Mouse (Mus musculus): ENCODE measurements around the gene Ppp2r5c. TPM values are rescaled to one million over a fixed set of nuclear protein-coding genes. Genes with fewer than 3 reads are reported as not detected.

Ppp2r5c gene
- total and polyA plus RNA-seq, 3 experiments, result 72.0 to 100.0 (median 93.9) TPM

GRCm38 (mm10) chr12:110417987-110418734, 28.8 kb upstream of the Ppp2r5c start (continued):
- TF ChIP-seq MAFK (IDR thresholded peaks at IDR 0.05; ENCODE audit: borderline replicate concordance, low read depth, low read length), result no peak
- no peak for TF ChIP-seq CHD1 (IDR thresholded peaks at IDR 0.05; ENCODE audit: low read depth, low read length)
- no peak for TF ChIP-seq RCOR1 (IDR thresholded peaks at IDR 0.05; ENCODE audit: low read depth, low read length)

- H3K27ac ChIP-seq (ENCODE audit: control insufficient read depth, low read depth, low read length), result no peak overlapping the region
- no peaks in the 10 kb centered on the region for H3K9me3 ChIP-seq (replicated peaks; ENCODE audit: insufficient read depth, low read length)
- peak; percentile 89 for DNase-seq (ENCODE audit: low read depth, low spot score)
- H3K4me1 ChIP-seq (ENCODE audit: control insufficient read depth in 1 of 2, insufficient read depth in 2 of 2, low read length in 2 of 2), result peaks cover 2 to 8% of the 10 kb centered on the region in 2 experiments; a peak in 3 of 4 replicates
- H3K4me3 ChIP-seq (ENCODE audit: control insufficient read depth in 1 of 2, insufficient read depth in 1 of 2, low read depth in 2 of 2, low read length in 2 of 2), result peak overlapping the region; percentile 62 to 83; a peak in 3 of 4 replicates
- H3K9ac ChIP-seq (ENCODE audit: control insufficient read depth, low read depth, low read length, poor library complexity, severe bottlenecking), result 0 out of 2 replicates have a peak overlapping the region, but pooled peaks have one; percentile 23
- H3K27me3 ChIP-seq (ENCODE audit: control insufficient read depth in 1 of 2, insufficient read depth in 2 of 2, low read length in 2 of 2), result no peaks in the 10 kb centered on the region
- H3K36me3 ChIP-seq (ENCODE audit: control insufficient read depth in 1 of 2, insufficient read depth in 2 of 2, low read length in 2 of 2), result peaks cover 0 to 4% of the 10 kb centered on the region in 2 experiments; a peak in 1 of 4 replicates
- H3K79me2 ChIP-seq (ENCODE audit: control insufficient read depth, insufficient read depth, low read length, poor library complexity), result no peaks in the 10 kb centered on the region; the same call in 1 of the 2 replicates
- TF ChIP-seq ZNF384 (IDR thresholded peaks at IDR 0.05; ENCODE audit: low read depth, low read length) (peak; percentile 98), TBP (IDR thresholded peaks at IDR 0.05; ENCODE audit: low read depth, low read length) (no peak), POLR2AphosphoS5 (IDR thresholded peaks at IDR 0.05; ENCODE audit: borderline replicate concordance, low read depth, low read length) (no peak), POLR2A (IDR thresholded peaks at IDR 0.05; ENCODE audit: control insufficient read depth in 1 of 2, insufficient read depth in 1 of 2, low read depth in 1 of 2, low read length in 2 of 2, poor library complexity in 1 of 2) (peak in 1 of 2 experiments; percentile 25; a peak in 1 of 4 replicates), JUND (IDR thresholded peaks at IDR 0.05; ENCODE audit: low read depth, low read length) (no peak), MYC (IDR thresholded peaks at IDR 0.05; ENCODE audit: low read depth, low read length) (0 out of 2 replicates have a peak, but pooled peaks have one; percentile 7), GABPA (IDR thresholded peaks at IDR 0.05; ENCODE audit: low read depth, low read length) (no peak), RAD21 (IDR thresholded peaks at IDR 0.05; ENCODE audit: low read depth, low read length) (peak; percentile 78), ETS1 (IDR thresholded peaks at IDR 0.05; ENCODE audit: low read depth, low read length) (no peak), MEF2A (IDR thresholded peaks at IDR 0.05; ENCODE audit: extremely low read depth, insufficient replicate concordance, low read depth, low read length, poor library complexity, severe bottlenecking) (no peak), KAT2A (conservative IDR thresholded peaks at IDR 0.05; ENCODE audit: low read depth, low read length) (no peak), USF1 (IDR thresholded peaks at IDR 0.05; ENCODE audit: low read depth, low read length) (no peak), MAZ (IDR thresholded peaks at IDR 0.05; ENCODE audit: low read depth, low read length) (no peak), MXI1 (IDR thresholded peaks at IDR 0.05; ENCODE audit: low read depth, low read length) (peak; percentile 2; the same call in 1 of the 2 replicates), SIN3A (IDR thresholded peaks at IDR 0.05; ENCODE audit: low read length) (peak; percentile 72; the same call in 1 of the 2 replicates), TAL1 (IDR thresholded peaks at IDR 0.05; ENCODE audit: low read length) (no peak), SMC3 (IDR thresholded peaks at IDR 0.05; ENCODE audit: low read depth, low read length) (peak; percentile 80), MYB (IDR thresholded peaks at IDR 0.05; ENCODE audit: low read depth, low read length) (no peak), CTCF (IDR thresholded peaks at IDR 0.05 in 2 of 3, conservative IDR thresholded peaks at IDR 0.05 in 1 of 3; ENCODE audit: control insufficient read depth in 1 of 3, insufficient read depth in 1 of 3, low read depth in 2 of 3, low read length in 3 of 3, poor library complexity in 1 of 3, severe bottlenecking in 1 of 3) (peak; percentile 42 to 70 (median 62); a peak in 5 of 6 replicates), ELF1 (IDR thresholded peaks at IDR 0.05; ENCODE audit: low read depth, low read length) (no peak), USF2 (IDR thresholded peaks at IDR 0.05; ENCODE audit: borderline replicate concordance in 1 of 2, insufficient read depth in 1 of 2, low read depth in 1 of 2, low read length in 2 of 2) (no peak), E2F4 (IDR thresholded peaks at IDR 0.05; ENCODE audit: borderline replicate concordance, low read depth, low read length) (no peak), POLR2AphosphoS2 (IDR thresholded peaks at IDR 0.05; ENCODE audit: low read length) (no peak), RCOR1 (IDR thresholded peaks at IDR 0.05; ENCODE audit: low read depth, low read length) (no peak; the same call in 1 of the 2 replicates), NRF1 (IDR thresholded peaks at IDR 0.05; ENCODE audit: insufficient read depth, low read depth, low read length, poor library complexity, severe bottlenecking) (no peak; the same call in 1 of the 2 replicates), ZMIZ1 (IDR thresholded peaks at IDR 0.05; ENCODE audit: low read depth, low read length) (no peak), HCFC1 (IDR thresholded peaks at IDR 0.05; ENCODE audit: low read depth, low read length) (0 out of 2 replicates have a peak, but pooled peaks have one; percentile 28), MAX (IDR thresholded peaks at IDR 0.05; ENCODE audit: low read length) (no peak), UBTF (IDR thresholded peaks at IDR 0.05; ENCODE audit: borderline replicate concordance, insufficient read depth, low read depth, low read length) (no peak), CHD2 (IDR thresholded peaks at IDR 0.05; ENCODE audit: low read length) (no peak), MAFK (IDR thresholded peaks at IDR 0.05; ENCODE audit: borderline replicate concordance, low read depth, low read length) (no peak)
Observed at GRCm38 (mm10) chr12:110418735-110419350, 28.1 kb upstream of the Ppp2r5c start.

Data from MEL (cell line).